Mouse (Mus musculus): ENCODE measurements around the gene Mettl22. TPM values are rescaled to one million over a fixed set of nuclear protein-coding genes. Genes with fewer than 3 reads are reported as not detected.

Gene Mettl22
- 19.4 and 22.9 TPM in 2 replicates for polyA plus RNA-seq (2012; ENCODE audit: low replicate concordance)

DNA sequence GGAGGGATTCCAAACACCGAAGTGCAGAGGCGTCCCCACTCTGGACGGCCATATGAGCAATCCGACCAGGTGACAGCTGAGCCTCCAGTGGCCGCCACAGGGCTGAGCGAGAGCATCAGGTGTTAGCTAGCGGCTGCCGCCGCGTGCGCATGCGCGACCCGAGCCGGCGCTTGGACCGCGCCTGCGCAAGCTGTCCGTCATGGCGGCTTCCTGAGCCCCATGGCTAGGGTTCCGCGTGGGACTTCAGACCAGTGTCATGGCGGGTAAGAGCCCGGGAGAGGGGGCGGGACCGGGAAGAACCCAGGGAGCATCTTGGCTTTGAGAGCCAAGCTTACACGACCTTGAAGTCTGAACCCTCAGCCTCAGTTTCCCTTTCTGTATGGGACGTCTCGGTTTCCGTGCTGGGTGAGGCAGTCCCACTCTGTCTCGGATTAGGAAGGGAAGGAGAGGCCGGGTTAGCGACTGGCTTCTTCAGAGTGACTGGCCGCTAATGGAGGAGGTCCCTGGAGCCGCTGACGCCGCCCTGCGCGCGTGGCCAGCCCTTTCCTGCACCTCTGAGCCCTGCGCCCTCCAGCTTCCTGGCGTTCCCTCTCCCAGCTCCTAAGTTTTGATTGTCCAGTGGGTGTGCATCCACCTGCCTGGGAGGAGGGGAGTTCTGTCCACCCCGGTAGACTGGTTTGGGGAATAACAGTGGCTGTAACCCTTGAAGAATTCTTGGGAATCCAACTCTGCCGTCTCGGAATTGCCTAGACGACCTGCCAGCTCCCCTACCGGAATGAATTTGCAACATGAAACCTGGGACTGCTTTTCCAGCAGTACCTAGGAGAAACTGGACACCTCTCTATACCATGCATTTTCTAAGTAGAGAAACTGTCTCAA lies at the start of gene Mettl22:
Gene Mettl22, plus strand, starts transcription at position 186 of the 879 bp plus-strand sequence.

DNA sequence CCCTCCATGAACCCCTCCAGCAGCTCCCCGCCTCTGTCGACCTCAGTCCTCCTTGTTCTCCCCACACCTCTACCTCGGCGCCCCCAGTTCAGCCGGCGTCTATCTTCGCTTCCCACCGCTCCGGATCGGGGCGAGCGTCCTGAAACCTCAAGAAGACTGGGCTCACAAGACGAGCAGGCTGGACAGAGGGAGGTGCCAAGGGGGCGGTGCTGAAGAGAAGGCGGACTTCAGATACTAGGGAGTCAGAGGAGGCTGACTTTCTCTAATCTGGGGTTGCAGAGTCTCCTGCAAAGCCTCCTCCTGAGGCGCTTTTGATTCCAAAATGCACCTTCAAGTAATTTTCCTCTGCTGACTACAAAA lies 45.6 kb upstream of the Mettl22 start, which contains the start of gene Tmem114:
Gene Tmem114, minus strand, starts transcription at position 166 of the 360 bp plus-strand sequence.

DNA sequence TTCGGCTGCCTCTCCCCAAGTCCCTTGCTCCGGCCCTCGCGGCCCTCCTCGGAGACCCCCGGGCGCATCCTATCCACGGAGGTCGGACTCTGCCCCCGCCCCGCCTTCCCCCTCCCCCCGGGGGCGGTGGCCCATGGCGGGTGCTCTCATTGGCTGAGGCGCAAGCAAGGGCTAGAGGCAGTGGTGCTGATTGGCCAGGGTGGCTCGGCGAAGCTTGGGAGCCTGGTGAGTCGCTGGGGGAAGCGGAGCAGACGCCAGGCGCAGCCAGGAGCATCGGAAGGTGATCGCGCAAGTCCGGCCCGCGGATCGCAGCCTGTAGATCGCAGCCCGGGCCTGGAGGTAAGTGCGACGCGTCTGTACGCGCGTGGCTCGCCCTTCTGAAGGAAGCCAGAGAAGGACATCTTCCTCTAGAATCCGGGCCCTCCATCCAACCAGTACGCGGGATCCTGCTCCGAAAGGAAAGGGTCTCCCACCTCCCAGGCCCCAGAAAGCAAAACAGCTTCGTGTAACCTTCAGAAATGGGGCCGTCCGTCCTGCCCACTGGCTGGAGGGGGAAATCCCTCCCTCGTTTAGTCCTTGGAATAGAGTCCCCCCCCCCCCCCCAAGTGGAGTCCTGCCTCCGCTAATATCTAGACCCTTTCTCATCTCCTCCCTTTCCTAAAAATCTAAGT lies 42.8 kb downstream of the Mettl22 start, which contains the start of gene Abat:
Gene Abat, plus strand, starts transcription at position 194 of the 671 bp plus-strand sequence.

Other genes starting within 250 kb of the Mettl22 start
- not detected in 2 replicates for gene Tmem114, start 45.7 kb upstream of the Mettl22 start, polyA plus RNA-seq (2012; ENCODE audit: low replicate concordance)
- 0.39 and 1.3 TPM in 2 replicates for gene Abat, start 42.6 kb downstream of the Mettl22 start, polyA plus RNA-seq (2012; ENCODE audit: low replicate concordance)
- 10.5 and 24.8 TPM in 2 replicates for gene Pmm2, start 166.9 kb downstream of the Mettl22 start, polyA plus RNA-seq (2012; ENCODE audit: low replicate concordance)
- gene Tmem186, start 166.9 kb downstream of the Mettl22 start, polyA plus RNA-seq (2012; ENCODE audit: low replicate concordance) = 6.2 and 7.0 TPM in 2 replicates
- gene Carhsp1, start 201.4 kb downstream of the Mettl22 start, polyA plus RNA-seq (2012; ENCODE audit: low replicate concordance) = 42.4 and 46.3 TPM in 2 replicates
- not detected in 2 replicates for gene Gm5767, start 210.0 kb downstream of the Mettl22 start, polyA plus RNA-seq (2012; ENCODE audit: low replicate concordance)